Mouse (Mus musculus) liver, postnatal 0 days (tissue): ENCODE results near the gene Enox2. TPM values are rescaled to one million over a fixed set of nuclear protein-coding genes. Genes with fewer than 3 reads are reported as not detected.

Experiments
- ATAC-seq: fragments of 200-750 bp; cut with Nextera tagmentation; 2 replicates; pipeline ENCODE4 v1.8.0; 2017; ENCODE audit warnings: mild to moderate bottlenecking, moderate library complexity
- DNase-seq: peaks from one replicate; pipeline ENCODE4 v3.0.0-alpha.2; 2016
- H3K27ac ChIP-seq: fragments of 300-500 bp; sonication (generic); 2 replicates; pipeline ENCODE4 v1.5.1; 2014; ENCODE audit warnings: antibody characterized with exemption, moderate library complexity, mild to moderate bottlenecking, low read depth
- H3K27me3 ChIP-seq: fragments of 300-500 bp; sonication (generic); 2 replicates; pipeline ENCODE4 v1.6.1; 2014; ENCODE audit warnings: low read length, control low read depth, mixed read lengths; ENCODE audit not compliant: insufficient read depth
- H3K36me3 ChIP-seq: fragments of 300-500 bp; sonication (generic); replicated peaks from 2 replicates; pipeline ENCODE4 v1.6.1; 2014; ENCODE audit warnings: mild to moderate bottlenecking, control low read depth, low read length, moderate library complexity, mixed read lengths; ENCODE audit not compliant: insufficient read depth
- H3K4me1 ChIP-seq: fragments of 300-500 bp; sonication (generic); 2 replicates; pipeline ENCODE4 v1.6.1; 2014; ENCODE audit warnings: antibody characterized with exemption, mild to moderate bottlenecking, control low read depth; ENCODE audit not compliant: insufficient read depth
- H3K4me2 ChIP-seq: fragments of 300-500 bp; sonication (generic); 2 replicates; pipeline ENCODE4 v1.6.1; 2014; ENCODE audit warnings: low read depth, mild to moderate bottlenecking, low read length, moderate library complexity, mixed read lengths
- H3K4me3 ChIP-seq: fragments of 300-500 bp; sonication (generic); 2 replicates; pipeline ENCODE4 v1.5.1; 2014; ENCODE audit warnings: low read depth, low read length
- H3K9ac ChIP-seq: fragments of 300-500 bp; sonication (generic); replicated peaks from 2 replicates; pipeline ENCODE4 v1.6.1; 2014; ENCODE audit warnings: mild to moderate bottlenecking, moderate library complexity
- H3K9me3 ChIP-seq: fragments of 300-500 bp; sonication (generic); 2 replicates; pipeline ENCODE4 v1.6.1; 2016; ENCODE audit warnings: mild to moderate bottlenecking, control low read depth, low read length, mixed read lengths
- CTCF ChIP-seq: sonication (generic); IDR thresholded peaks from 2 replicates; pipeline ENCODE4 v1.5.1; 2016; ENCODE audit warnings: antibody characterized with exemption, low read depth
- EP300 ChIP-seq: IDR thresholded peaks from 2 replicates; pipeline ENCODE4 v1.6.1; 2016; ENCODE audit warnings: antibody characterized with exemption, low read depth, mild to moderate bottlenecking
- WGBS: fragments of 180-500 bp; shearing (Covaris S2); extraction: QIAGEN DNeasy Blood & Tissue Kit; methylation state at CpG from one replicate; pipeline ENCODE4 v1.1.7; 2014; ENCODE audit not compliant: insufficient replicate concordance; 5-methylcytosine and 5-hydroxymethylcytosine counted together
- polyA plus RNA-seq: library from polyadenylated mRNA; unstranded; fragments of >200 nt; fragmentation: Nextera tagmentation; extraction: Ambion mirVana; gene quantifications from 2 replicates; pipeline ENCODE4 v1.2.1, GENCODE M21; 2015

Enox2 gene
- polyA plus RNA-seq, 1 experiment from 2014 or later: 3.1 TPM

DNA sequence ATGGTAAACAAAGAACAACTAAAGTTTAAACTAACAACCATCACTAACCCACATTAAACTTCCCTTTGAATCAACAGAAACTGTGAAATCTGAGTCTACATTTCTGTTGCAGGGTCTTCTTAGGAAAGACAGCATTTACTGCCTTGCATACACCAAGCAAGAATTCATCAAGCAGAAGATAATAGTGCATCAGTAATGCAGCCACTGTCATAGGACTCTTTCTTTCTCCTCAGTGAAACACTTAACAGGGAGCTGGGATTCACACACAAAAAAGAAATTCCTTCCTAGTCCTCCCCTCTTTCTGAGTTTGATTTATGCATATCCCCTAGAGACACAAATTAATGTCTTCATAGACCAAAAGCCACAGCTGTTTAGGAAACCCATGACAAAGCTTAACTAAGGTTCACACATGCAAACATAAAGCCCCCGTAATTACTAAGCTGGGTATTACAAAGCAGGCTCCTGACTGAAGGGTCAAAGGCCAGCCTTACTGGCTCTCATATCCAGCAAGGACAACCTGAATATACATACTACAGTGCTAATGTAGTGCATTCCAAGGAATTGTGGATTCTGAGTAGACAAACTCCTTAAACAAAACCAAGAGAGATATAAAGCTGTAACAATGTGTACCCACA lies 62.1 kb downstream of the Enox2 start:
- H3K9me3 ChIP-seq: no peaks in the 10 kb centered on the region
- no peak overlapping the region for H3K9ac ChIP-seq
- ATAC-seq (no peak), DNase-seq (no peak)
- H3K4me2 ChIP-seq: no peak overlapping the region
- H3K27ac ChIP-seq: no peak overlapping the region
- H3K4me1 ChIP-seq: no peaks in the 10 kb centered on the region
- no peak overlapping the region for H3K4me3 ChIP-seq
- whole genome bisulfite sequencing: 66% methylated on average over 1 of the region's 1 CpGs
- H3K27me3 ChIP-seq: no peaks in the 10 kb centered on the region
- no peaks in the 10 kb centered on the region for H3K36me3 ChIP-seq
- TF ChIP-seq EP300: no peak

DNA sequence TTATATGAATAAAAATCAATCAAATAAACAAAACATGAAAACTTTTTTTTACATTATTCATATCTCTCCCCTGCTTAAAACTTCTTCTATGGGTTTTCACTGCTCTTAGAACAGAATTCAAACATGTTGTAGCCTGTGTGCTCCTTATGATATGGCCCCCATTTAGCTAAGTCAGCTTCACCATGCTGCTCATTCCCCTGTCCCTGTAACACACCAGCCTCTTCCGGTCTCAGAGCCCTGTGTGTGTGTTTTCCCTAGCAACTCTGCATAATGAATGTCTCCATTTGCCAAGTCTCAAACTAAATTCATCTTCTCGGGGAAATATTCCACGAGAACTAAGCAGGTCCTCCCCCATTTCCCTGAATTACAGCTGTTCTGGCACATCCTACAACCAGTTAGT lies 71.6 kb downstream of the Enox2 start:
- Histone ChIP-seq H3K27me3 (no peaks in the 10 kb centered on the region), H3K4me2 (no peak overlapping the region), H3K4me1 (no peaks in the 10 kb centered on the region), H3K36me3 (no peaks in the 10 kb centered on the region), H3K4me3 (no peak overlapping the region), H3K9me3 (no peaks in the 10 kb centered on the region), H3K9ac (no peak overlapping the region), H3K27ac (no peak overlapping the region)
- whole genome bisulfite sequencing: 74% methylated on average over 3 of the region's 3 CpGs
- TF ChIP-seq EP300: no peak
- no peak for TF ChIP-seq CTCF
- DNase-seq: no peak
- ATAC-seq: no peak

DNA sequence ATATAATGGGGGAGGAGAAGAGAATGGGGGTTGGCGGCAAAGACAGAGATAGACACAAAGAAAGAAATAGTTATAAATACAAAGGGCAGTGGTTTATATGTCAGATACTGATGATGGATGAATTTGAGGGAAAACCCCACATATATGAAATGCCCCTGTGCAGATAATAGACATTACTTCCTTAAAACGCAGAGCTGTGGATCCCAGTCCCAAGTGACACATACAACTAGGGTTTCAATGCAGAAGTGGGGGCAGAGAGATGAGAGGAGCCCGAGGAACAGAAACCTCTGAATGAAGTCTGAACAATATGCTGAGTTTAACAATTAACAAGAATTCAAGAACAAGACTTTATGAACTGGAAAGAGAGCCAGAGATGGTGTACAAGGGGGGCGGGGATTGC lies 91.7 kb downstream of the Enox2 start:
- no peak for ATAC-seq
- DNase-seq: no peak
- no peak for TF ChIP-seq EP300
- TF ChIP-seq CTCF: no peak
- Histone ChIP-seq H3K9ac (no peak overlapping the region), H3K27ac (no peak overlapping the region), H3K9me3 (no peaks in the 10 kb centered on the region), H3K4me3 (no peak overlapping the region), H3K4me2 (no peak overlapping the region), H3K4me1 (no peaks in the 10 kb centered on the region), H3K27me3 (no peaks in the 10 kb centered on the region), H3K36me3 (no peaks in the 10 kb centered on the region)
- WGBS: 67% methylated on average over 4 of the region's 4 CpGs

DNA sequence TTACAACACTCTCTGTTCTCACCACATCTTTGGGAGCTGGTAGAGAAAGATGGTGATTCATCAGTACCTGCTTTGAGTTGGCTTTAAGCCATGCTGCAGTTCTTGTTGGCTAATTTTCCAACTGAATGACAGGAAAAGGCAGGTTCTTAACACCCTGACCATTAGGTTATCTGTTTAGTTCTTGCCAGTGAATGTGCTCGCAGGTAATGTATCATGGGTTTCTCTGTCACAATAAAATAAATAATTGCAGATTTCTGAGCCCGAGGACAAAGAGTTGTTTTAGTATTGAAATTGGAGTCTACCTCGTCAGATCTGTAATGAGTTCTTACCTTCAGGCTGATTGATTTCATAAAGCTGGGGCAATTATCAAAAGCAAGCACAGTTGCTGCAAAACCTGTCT lies 106.9 kb downstream of the Enox2 start:
- TF ChIP-seq CTCF (no peak), EP300 (no peak)
- H3K4me2 ChIP-seq: no peak overlapping the region
- ATAC-seq: no peak
- H3K9ac ChIP-seq: no peak overlapping the region
- no peaks in the 10 kb centered on the region for H3K4me1 ChIP-seq
- no peak overlapping the region for H3K27ac ChIP-seq
- H3K36me3 ChIP-seq: no peaks in the 10 kb centered on the region
- H3K4me3 ChIP-seq: no peak overlapping the region
- DNase-seq: no peak
- H3K27me3 ChIP-seq: no peaks in the 10 kb centered on the region
- 75% methylated on average over 3 of the region's 3 CpGs for WGBS
- no peaks in the 10 kb centered on the region for H3K9me3 ChIP-seq

DNA sequence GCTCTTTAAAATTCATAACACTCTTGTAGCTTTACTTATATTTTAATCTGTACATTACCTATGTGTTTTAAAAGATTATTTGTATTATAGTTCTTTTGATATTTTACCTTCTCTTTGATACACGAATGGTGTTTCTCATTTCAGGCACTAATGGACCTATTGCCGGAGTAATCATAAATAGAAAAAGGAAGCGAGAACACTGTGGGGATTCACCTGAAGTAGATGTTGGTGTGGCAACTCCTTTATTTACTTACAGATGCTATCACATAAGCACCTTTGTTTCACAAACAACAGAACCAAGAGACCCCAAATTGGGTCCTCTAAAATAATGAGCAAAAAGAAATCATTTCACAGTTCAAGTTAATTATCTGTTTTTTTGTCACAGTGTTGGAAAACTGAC lies 109.4 kb downstream of the Enox2 start:
- no peaks in the 10 kb centered on the region for H3K4me1 ChIP-seq
- H3K9ac ChIP-seq: no peak overlapping the region
- no peak overlapping the region for H3K4me2 ChIP-seq
- no peak for TF ChIP-seq CTCF
- no peak for TF ChIP-seq EP300
- WGBS: 78% methylated on average over 3 of the region's 3 CpGs
- no peaks in the 10 kb centered on the region for H3K27me3 ChIP-seq
- H3K36me3 ChIP-seq: no peaks in the 10 kb centered on the region
- no peak for DNase-seq
- H3K27ac ChIP-seq: no peak overlapping the region
- ATAC-seq: no peak
- no peaks in the 10 kb centered on the region for H3K9me3 ChIP-seq
- H3K4me3 ChIP-seq: no peak overlapping the region

DNA sequence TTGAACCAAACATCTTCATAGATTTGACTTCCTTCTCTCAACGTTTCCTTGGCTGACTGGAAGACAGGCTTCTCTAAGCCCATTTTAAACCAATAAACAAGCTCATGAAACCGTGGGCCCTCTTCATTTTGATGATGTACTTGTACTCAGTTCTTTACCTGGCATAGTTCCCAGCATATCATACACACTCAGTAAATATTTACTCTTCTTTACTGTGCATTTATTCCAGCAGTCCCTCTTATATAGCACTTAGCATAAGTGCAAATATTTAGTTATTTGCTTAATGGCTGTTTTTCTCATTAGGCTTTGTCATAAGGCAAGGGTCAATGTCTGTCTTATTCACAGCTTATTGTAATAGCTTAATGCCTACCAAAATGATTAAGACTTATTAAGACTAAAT lies 133.8 kb downstream of the Enox2 start:
- ATAC-seq: no peak
- Histone ChIP-seq H3K27ac (no peak overlapping the region), H3K36me3 (no peaks in the 10 kb centered on the region), H3K27me3 (no peaks in the 10 kb centered on the region), H3K4me3 (no peak overlapping the region), H3K4me2 (no peak overlapping the region), H3K9me3 (no peaks in the 10 kb centered on the region), H3K4me1 (no peaks in the 10 kb centered on the region), H3K9ac (no peak overlapping the region)
- WGBS: 51% methylated on average over 2 of the region's 2 CpGs
- no peak for DNase-seq
- TF ChIP-seq EP300 (no peak), CTCF (no peak)

DNA sequence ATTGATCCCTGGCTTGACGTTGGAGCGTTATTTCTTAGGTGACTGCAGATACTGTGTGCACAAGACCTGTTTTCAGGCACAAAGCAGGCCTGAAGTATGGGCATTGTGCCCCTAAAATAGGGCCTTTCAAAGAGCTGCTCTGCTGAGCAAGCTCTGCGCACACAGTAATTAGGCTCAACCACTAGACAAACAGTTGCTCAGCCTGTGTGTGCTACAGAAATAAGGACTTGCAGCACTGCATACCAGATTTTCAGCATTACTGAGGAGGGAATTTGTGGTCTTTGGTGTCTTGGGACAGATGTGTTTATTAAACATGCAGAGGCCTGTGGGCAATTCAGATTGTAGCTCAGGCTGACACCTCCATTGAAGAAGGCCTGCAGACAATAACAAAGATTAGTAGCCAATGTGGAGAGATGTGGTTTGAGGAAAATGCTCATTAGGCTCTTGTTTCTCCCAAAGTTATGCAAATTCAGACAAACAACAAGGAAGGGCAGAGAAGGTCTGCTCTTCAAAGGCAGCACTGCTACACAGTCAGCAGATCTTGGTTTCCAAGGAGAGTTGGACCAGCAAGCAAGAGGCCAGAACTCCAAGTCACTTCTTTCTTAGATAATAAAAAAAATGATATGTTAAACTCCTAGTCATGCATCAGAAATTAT lies 163.2 kb downstream of the Enox2 start:
- 77% methylated on average over 3 of the region's 3 CpGs for WGBS
- H3K27ac ChIP-seq: no peak overlapping the region
- H3K4me2 ChIP-seq: no peak overlapping the region
- no peaks in the 10 kb centered on the region for H3K9me3 ChIP-seq
- no peaks in the 10 kb centered on the region for H3K36me3 ChIP-seq
- no peak overlapping the region for H3K9ac ChIP-seq
- DNase-seq (no peak), ATAC-seq (no peak)
- no peaks in the 10 kb centered on the region for H3K4me1 ChIP-seq
- H3K27me3 ChIP-seq: no peaks in the 10 kb centered on the region
- TF ChIP-seq CTCF (no peak), EP300 (no peak)
- no peak overlapping the region for H3K4me3 ChIP-seq
